Mouse (Mus musculus) lung, embryonic 14.5 days (tissue): Measurements from ENCODE around the gene Rpl13a. TPM values are rescaled to one million over a fixed set of nuclear protein-coding genes. Genes with fewer than 3 reads are reported as not detected.
"Not testable (repeated sequence)": the region's sequence is repeated elsewhere in the genome, so short reads cannot be mapped to it uniquely, and the experiment has no call there.

Experiments used
- ATAC-seq: fragments of 200-750 bp; cut with Nextera tagmentation; 2 replicates; pipeline ENCODE4 v1.8.0; 2017; ENCODE audit warnings: mild to moderate bottlenecking, moderate TSS enrichment, moderate library complexity; ENCODE audit not compliant: insufficient read depth
- DNase-seq: peaks from one replicate; pipeline ENCODE4 v3.0.0-alpha.2; 2015
- H3K27ac ChIP-seq: fragments of 300-500 bp; sonication (generic); 2 replicates; pipeline ENCODE4 v1.5.1; 2014; ENCODE audit warnings: low read depth, mild to moderate bottlenecking, moderate library complexity
- H3K27me3 ChIP-seq: fragments of 300-500 bp; sonication (generic); 2 replicates; pipeline ENCODE4 v1.6.1; 2014; ENCODE audit warnings: low read length, control low read depth; ENCODE audit not compliant: insufficient read depth
- H3K36me3 ChIP-seq: fragments of 300-500 bp; sonication (generic); 2 replicates; pipeline ENCODE4 v1.6.1; 2014; ENCODE audit warnings: control low read depth; ENCODE audit not compliant: insufficient read depth
- H3K4me1 ChIP-seq: fragments of 300-500 bp; sonication (generic); 2 replicates; pipeline ENCODE4 v1.6.1; 2014; ENCODE audit warnings: antibody characterized with exemption, control low read depth; ENCODE audit not compliant: insufficient read depth
- H3K4me2 ChIP-seq: fragments of 300-500 bp; sonication (generic); 2 replicates; pipeline ENCODE4 v1.6.1; 2014; ENCODE audit warnings: mild to moderate bottlenecking
- H3K4me3 ChIP-seq: fragments of 300-500 bp; sonication (generic); 2 replicates; pipeline ENCODE4 v1.5.1; 2014; ENCODE audit warnings: low read depth, low read length
- H3K9ac ChIP-seq: fragments of 300-500 bp; sonication (generic); 2 replicates; pipeline ENCODE4 v1.6.1; 2014
- H3K9me3 ChIP-seq: fragments of 300-500 bp; sonication (generic); 2 replicates; pipeline ENCODE4 v1.6.1; 2016; ENCODE audit warnings: low read depth, low read length, control low read depth
- CTCF ChIP-seq: IDR thresholded peaks from 2 replicates; pipeline ENCODE4 v1.5.1; 2016; ENCODE audit warnings: antibody characterized with exemption, low read depth
- WGBS: fragments of 180-500 bp; shearing (Covaris S2); extraction: QIAGEN DNeasy Blood & Tissue Kit; methylation state at CpG from one replicate; pipeline ENCODE4 v1.1.7; 2014; 5-methylcytosine and 5-hydroxymethylcytosine counted together
- polyA plus RNA-seq: library from polyadenylated mRNA; unstranded; fragments of >200 nt; fragmentation: Nextera tagmentation; extraction: Ambion mirVana; gene quantifications from 2 replicates; pipeline ENCODE4 v1.2.1, GENCODE M21; 2014

Gene Rpl13a
- polyA plus RNA-seq, 1 experiment from 2014 or later, result 1,527 TPM

- no peak for TF ChIP-seq CTCF
- no peak for ATAC-seq
- no peaks in the 10 kb centered on the region for H3K27me3 ChIP-seq
These were observed 27.6 kb upstream of the Rpl13a start for GRCm38 (mm10) chr7:45156206-45156605.

DNA sequence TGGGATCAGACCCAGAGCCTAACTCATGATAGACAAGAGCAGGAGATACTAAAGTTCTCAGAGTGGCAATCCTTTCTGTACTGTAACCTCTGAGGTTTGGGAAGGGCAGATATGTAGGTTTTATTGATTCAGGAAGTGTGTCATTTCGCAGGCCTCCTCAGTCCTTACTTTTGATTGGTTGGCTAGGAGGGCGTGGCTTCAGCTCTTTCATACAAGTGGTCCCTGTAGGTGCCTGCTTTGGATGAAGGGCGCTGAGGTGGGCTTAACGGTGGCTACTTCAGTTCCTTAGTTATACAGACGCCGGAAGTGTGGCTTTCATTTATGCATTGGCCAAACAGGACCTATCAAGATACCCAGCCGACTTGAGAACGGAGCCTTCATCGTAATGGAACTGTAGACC is 27.0 kb upstream of the Rpl13a start:
- no peaks in the 10 kb centered on the region for H3K9me3 ChIP-seq
- H3K36me3 ChIP-seq, result peaks cover 34% of the 10 kb centered on the region; the same call in 1 of the 2 replicates
- H3K9ac ChIP-seq, result no peak overlapping the region

More at GRCm38 (mm10) chr7:45156206-45156605, 27.6 kb upstream of the Rpl13a start:
- no peaks in the 10 kb centered on the region for H3K9me3 ChIP-seq
- H3K4me2 ChIP-seq, result no peak overlapping the region
- 87% methylated on average over 15 of the region's 15 CpGs for WGBS
- H3K4me3 ChIP-seq, result no peak overlapping the region
- no peak overlapping the region for H3K27ac ChIP-seq
- no peak for DNase-seq
- no peak overlapping the region for H3K9ac ChIP-seq
- peaks cover 35% of the 10 kb centered on the region; the same call in 1 of the 2 replicates for H3K36me3 ChIP-seq
- H3K4me1 ChIP-seq, result 0 out of 2 replicates have a peak, but pooled peaks cover 7% of the 10 kb centered on the region

GRCm38 (mm10) chr7:45154993-45155514 is 26.5 kb upstream of the Rpl13a start:
- peak overlapping the region; percentile 24; the same call in 1 of the 2 replicates for H3K27ac ChIP-seq
- H3K9ac ChIP-seq, result peak overlapping the region; percentile 13; the same call in 1 of the 2 replicates
- peaks cover 29% of the 10 kb centered on the region; the same call in 1 of the 2 replicates for H3K36me3 ChIP-seq
- peak overlapping the region; percentile 54 for H3K4me3 ChIP-seq
- H3K4me1 ChIP-seq, result peaks cover 16% of the 10 kb centered on the region
- no peaks in the 10 kb centered on the region for H3K27me3 ChIP-seq
- ATAC-seq, result no peak; the same call in 1 of the 2 replicates
- WGBS, result 72% methylated on average over 12 of the region's 12 CpGs
- peak; percentile 67 for DNase-seq
- peak; percentile 54 for TF ChIP-seq CTCF
- peak overlapping the region; percentile 85 for H3K4me2 ChIP-seq
- H3K9me3 ChIP-seq, result no peaks in the 10 kb centered on the region

More for the DNA sequence above, 27.0 kb upstream of the Rpl13a start:
- DNase-seq (no peak), ATAC-seq (no peak)
- Histone ChIP-seq H3K4me1 (peaks cover 11% of the 10 kb centered on the region), H3K4me2 (peak overlapping the region; percentile 85), H3K27me3 (no peaks in the 10 kb centered on the region), H3K27ac (0 out of 2 replicates have a peak overlapping the region, but pooled peaks have one; percentile 10), H3K4me3 (no peak overlapping the region)
- no peak for TF ChIP-seq CTCF
- 80% methylated on average over 9 of the region's 9 CpGs for WGBS

DNA sequence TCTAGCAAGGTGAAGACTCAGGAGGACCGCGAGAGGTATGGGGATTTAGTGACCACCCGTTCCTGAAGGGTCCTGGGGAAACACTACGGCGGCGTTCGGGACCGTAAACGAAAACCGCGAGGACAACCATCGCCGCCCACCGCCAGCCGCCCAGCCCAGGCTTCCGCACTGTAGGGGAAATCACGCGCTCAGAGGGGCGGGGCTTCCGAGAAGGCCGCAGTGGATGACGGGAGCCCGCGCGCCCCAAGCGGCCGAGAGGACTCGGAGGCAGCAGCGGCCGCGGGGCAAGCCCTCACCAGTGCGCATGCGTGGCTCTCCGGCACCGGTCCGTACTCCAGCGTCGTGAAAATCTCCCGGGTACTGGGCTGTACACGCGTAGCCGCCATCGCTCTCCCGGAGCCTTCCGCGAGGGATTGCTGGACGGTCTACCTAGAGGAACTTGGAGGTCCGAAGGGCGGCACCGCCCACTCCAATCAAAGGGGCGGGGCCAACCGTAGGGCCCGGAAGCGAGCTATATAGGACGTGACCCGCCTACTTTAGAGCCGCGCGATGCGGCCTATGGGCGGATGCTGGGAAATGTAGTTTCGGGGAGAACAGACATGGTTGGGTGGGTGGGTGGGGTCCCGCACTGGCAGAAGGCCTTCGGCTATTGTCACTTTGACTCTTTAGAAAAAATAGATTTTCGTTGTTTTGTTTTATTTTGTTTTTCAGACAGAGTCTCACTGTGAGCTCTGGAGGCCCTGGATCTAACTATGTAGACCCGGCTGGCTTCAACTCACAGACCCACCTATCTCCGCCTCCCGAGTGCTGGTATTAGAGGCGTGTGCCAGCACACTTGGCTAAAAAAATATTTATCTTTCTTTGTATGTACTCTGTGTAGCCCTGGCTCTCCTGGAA is 25.8 kb upstream of the Rpl13a start, which contains the start of the genes Pih1d1 and Aldh16a1:
TSS of gene Pih1d1 (plus strand) at position 208 of the 897 bp plus-strand sequence.
TSS of gene Aldh16a1 (minus strand) at position 489 of the 897 bp plus-strand sequence.
- 3% methylated on average over 69 of the region's 69 CpGs for WGBS
- ATAC-seq, result peak; percentile 94
- DNase-seq, result peak; percentile 98

DNA sequence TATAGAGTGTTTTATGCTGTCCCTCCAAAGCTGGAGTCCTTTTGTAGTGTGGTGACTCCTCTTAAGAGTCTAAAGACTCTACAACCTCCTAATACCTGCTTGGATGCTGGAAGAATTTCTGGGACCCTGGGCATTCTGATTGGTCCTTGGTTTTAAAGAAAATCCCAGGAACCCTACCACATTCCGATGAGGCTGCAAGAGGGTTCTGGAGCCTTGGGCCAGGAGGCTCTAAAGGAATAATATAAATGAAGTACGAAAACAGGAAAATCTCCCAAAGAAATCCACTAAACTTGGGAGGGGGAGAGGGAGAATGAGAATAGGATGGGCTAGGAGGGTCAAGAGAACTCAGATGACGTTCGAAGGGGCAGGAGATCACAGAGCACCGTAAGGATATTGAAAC is 25.0 kb upstream of the Rpl13a start:
- Histone ChIP-seq H3K9ac (peak overlapping the region; percentile 70), H3K36me3 (0 out of 2 replicates have a peak, but pooled peaks cover 18% of the 10 kb centered on the region), H3K27me3 (no peaks in the 10 kb centered on the region), H3K4me2 (peak overlapping the region; percentile 85), H3K27ac (peak overlapping the region; percentile 97), H3K4me3 (peak overlapping the region; percentile 54), H3K4me1 (peaks cover 19% of the 10 kb centered on the region), H3K9me3 (no peaks in the 10 kb centered on the region)
- 0 out of 2 replicates have a peak, but pooled peaks have one; percentile 0 for ATAC-seq
- no peak for TF ChIP-seq CTCF
- WGBS, result 4% methylated on average over 5 of the region's 5 CpGs
- DNase-seq, result no peak

More for the DNA sequence above, 25.8 kb upstream of the Rpl13a start, which contains the start of the genes Pih1d1 and Aldh16a1:
- Histone ChIP-seq H3K4me1 (peaks cover 19% of the 10 kb centered on the region), H3K27ac (peak within 1 kb of the TSS; percentile 97), H3K9ac (peak within 1 kb of the TSS; percentile 70), H3K27me3 (no peaks in the 10 kb centered on the region), H3K36me3 (peaks cover 24% of the 10 kb centered on the region; the same call in 1 of the 2 replicates), H3K4me2 (peak within 1 kb of the TSS; percentile 85), H3K4me3 (peak within 1 kb of the TSS; percentile 54), H3K9me3 (no peaks in the 10 kb centered on the region)
- peak; percentile 61 for TF ChIP-seq CTCF

DNA sequence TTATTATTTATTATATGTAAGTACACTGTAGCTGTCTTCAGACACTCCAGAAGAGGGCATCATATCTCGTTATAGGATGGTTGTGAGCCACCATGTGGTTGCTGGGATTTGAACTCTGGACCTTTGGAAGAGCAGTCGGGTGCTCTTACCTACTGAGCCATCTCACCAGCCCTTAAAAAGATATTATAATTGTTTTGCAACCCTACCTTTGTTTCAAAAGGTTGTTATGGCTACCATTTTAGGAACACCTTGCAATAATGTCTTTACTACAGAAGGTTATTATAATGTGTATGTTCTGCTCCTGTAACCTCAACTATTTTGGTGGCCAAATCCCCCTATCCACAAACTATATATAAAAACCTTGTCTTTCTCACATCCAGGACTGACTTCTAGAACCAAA is 24.5 kb upstream of the Rpl13a start:
- H3K9ac ChIP-seq, DNase-seq, H3K27me3 ChIP-seq, ATAC-seq, H3K27ac ChIP-seq, H3K9me3 ChIP-seq: not testable (repeated sequence)
- 89% methylated on average over 2 of the region's 2 CpGs for WGBS
- Histone ChIP-seq H3K4me1 (peaks cover 19% of the 10 kb centered on the region), H3K4me2 (peak overlapping the region; percentile 85), H3K36me3 (peaks cover 17% of the 10 kb centered on the region; the same call in 1 of the 2 replicates), H3K4me3 (0 out of 2 replicates have a peak overlapping the region, but pooled peaks have one; percentile 54)
